Mouse (Mus musculus): Measurements from ENCODE around the gene Fhit. TPM values are rescaled to one million over a fixed set of nuclear protein-coding genes. Genes with fewer than 3 reads are reported as not detected.

The Fhit gene
- polyA plus RNA-seq, 1 experiment from 2014 or later = 6.1 TPM

DNA sequence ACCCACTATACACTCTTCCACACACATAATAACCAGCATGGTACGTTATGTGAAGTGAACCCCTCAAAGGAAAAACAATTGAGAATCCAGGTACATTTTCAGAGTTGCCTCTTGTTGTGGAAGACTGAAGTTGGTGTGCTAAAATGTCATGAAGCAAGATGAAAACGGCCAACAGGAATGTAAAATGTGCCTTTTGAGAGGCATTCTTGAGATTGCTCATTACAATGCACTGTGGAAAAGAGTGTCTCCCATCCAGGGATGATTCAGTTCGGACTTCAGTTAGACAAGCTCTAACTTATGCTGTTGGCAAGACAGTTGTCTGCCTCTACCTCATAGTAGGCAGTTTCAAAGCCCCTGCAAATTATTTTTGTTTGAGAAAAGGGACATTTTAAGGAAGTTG is 676.0 kb downstream of the Fhit start:
- H3K4me3 ChIP-seq (ENCODE audit: control insufficient read depth in 1 of 2, insufficient read depth in 1 of 2, low read depth in 1 of 2, low read length in 2 of 2) = no peak overlapping the region
- 71% methylated on average over 3 of the region's 3 CpGs for WGBS
- no peaks in the 10 kb centered on the region for H3K27me3 ChIP-seq (ENCODE audit: control insufficient read depth, insufficient read depth, low read length)
- H3K9me3 ChIP-seq (ENCODE audit: control insufficient read depth, low read length) = no peaks in the 10 kb centered on the region
- H3K4me1 ChIP-seq (ENCODE audit: control insufficient read depth in 2 of 2, insufficient read depth in 2 of 2, low read length in 2 of 2) = no peaks in the 10 kb centered on the region
- no peaks in the 10 kb centered on the region for H3K36me3 ChIP-seq (ENCODE audit: control insufficient read depth, insufficient read depth, low read length)
- no peak overlapping the region for H3K27ac ChIP-seq (replicated peaks in 1 of 2; ENCODE audit: control insufficient read depth in 1 of 2, insufficient read depth in 1 of 2, low read depth in 2 of 2, low read length in 2 of 2)
- no peak overlapping the region for H3K9ac ChIP-seq (ENCODE audit: low read length)
- no peak overlapping the region for H3K4me2 ChIP-seq (ENCODE audit: low read length)
- ATAC-seq (ENCODE audit: insufficient number of reproducible peaks, insufficient read depth, low FRiP score, low read depth) = no peak

- no peak overlapping the region for H3K27ac ChIP-seq (replicated peaks in 1 of 2; ENCODE audit: control insufficient read depth in 1 of 2, insufficient read depth in 1 of 2, low read depth in 2 of 2, low read length in 2 of 2)
- no peak overlapping the region for H3K4me2 ChIP-seq (ENCODE audit: low read length)
- no peak for ATAC-seq (ENCODE audit: insufficient number of reproducible peaks, insufficient read depth, low FRiP score, low read depth)
- no peaks in the 10 kb centered on the region for H3K9me3 ChIP-seq (ENCODE audit: control insufficient read depth, low read length)
- no peaks in the 10 kb centered on the region for H3K36me3 ChIP-seq (ENCODE audit: control insufficient read depth, insufficient read depth, low read length)
- H3K4me1 ChIP-seq (ENCODE audit: control insufficient read depth in 2 of 2, insufficient read depth in 2 of 2, low read length in 2 of 2) = no peaks in the 10 kb centered on the region
- WGBS = 80% methylated on average over 3 of the region's 3 CpGs
- H3K9ac ChIP-seq (ENCODE audit: low read length) = no peak overlapping the region
- no peak overlapping the region for H3K4me3 ChIP-seq (ENCODE audit: control insufficient read depth in 1 of 2, insufficient read depth in 1 of 2, low read depth in 1 of 2, low read length in 2 of 2)
- H3K27me3 ChIP-seq (ENCODE audit: control insufficient read depth, insufficient read depth, low read length) = no peaks in the 10 kb centered on the region
Measured at GRCm38 (mm10) chr14:10482851-10483613, 678.8 kb downstream of the Fhit start.

DNA sequence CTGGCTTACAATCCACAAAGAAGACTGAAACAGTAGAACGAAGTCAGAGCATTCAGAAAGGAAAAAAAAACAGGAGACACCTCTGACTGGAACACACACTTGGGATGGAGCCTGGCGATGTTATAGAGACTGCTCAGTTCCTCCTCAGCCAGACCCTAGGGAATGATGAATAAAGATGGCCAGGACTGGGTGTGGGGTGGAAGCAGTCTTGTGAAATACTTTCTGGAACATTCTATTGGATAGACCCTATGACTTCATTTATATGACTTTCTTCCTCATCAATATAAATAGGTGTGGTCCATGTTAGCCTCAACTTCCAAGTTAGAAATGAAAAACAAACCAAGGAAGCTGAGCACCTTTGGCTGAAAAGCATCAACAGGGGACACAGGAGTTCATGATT is 680.5 kb downstream of the Fhit start:
- no peak overlapping the region for H3K4me2 ChIP-seq (ENCODE audit: low read length)
- WGBS = 75% methylated on average over 2 of the region's 2 CpGs
- H3K36me3 ChIP-seq (ENCODE audit: control insufficient read depth, insufficient read depth, low read length) = no peaks in the 10 kb centered on the region
- H3K4me3 ChIP-seq (ENCODE audit: control insufficient read depth in 1 of 2, insufficient read depth in 1 of 2, low read depth in 1 of 2, low read length in 2 of 2) = no peak overlapping the region
- no peaks in the 10 kb centered on the region for H3K4me1 ChIP-seq (ENCODE audit: control insufficient read depth in 2 of 2, insufficient read depth in 2 of 2, low read length in 2 of 2)
- H3K27ac ChIP-seq (replicated peaks in 1 of 2; ENCODE audit: control insufficient read depth in 1 of 2, insufficient read depth in 1 of 2, low read depth in 2 of 2, low read length in 2 of 2) = no peak overlapping the region
- ATAC-seq (ENCODE audit: insufficient number of reproducible peaks, insufficient read depth, low FRiP score, low read depth) = no peak
- no peaks in the 10 kb centered on the region for H3K9me3 ChIP-seq (ENCODE audit: control insufficient read depth, low read length)
- no peak overlapping the region for H3K9ac ChIP-seq (ENCODE audit: low read length)
- no peaks in the 10 kb centered on the region for H3K27me3 ChIP-seq (ENCODE audit: control insufficient read depth, insufficient read depth, low read length)

DNA sequence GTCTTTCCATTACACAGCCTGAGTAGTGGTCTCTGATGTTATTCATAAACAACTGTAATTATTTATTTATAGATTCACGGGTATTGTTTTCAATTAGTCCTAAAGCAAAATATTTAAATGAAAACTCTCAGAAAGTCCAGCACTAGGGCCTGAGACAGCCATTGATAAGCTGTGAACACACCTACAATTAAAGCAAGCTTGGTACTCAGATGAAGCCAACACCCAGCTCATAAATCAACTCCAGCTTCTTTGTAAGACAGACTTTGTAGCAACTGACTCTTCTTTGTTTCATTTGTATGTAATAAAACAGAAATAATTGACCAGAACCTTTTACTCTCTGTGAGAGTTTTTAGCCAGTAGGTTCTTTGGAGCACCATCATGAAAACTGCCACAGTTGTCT is 681.2 kb downstream of the Fhit start:
- H3K27ac ChIP-seq (replicated peaks in 1 of 2; ENCODE audit: control insufficient read depth in 1 of 2, insufficient read depth in 1 of 2, low read depth in 2 of 2, low read length in 2 of 2) = no peak overlapping the region
- no peaks in the 10 kb centered on the region for H3K4me1 ChIP-seq (ENCODE audit: control insufficient read depth in 2 of 2, insufficient read depth in 2 of 2, low read length in 2 of 2)
- no peaks in the 10 kb centered on the region for H3K36me3 ChIP-seq (ENCODE audit: control insufficient read depth, insufficient read depth, low read length)
- H3K27me3 ChIP-seq (ENCODE audit: control insufficient read depth, insufficient read depth, low read length) = no peaks in the 10 kb centered on the region
- no peak overlapping the region for H3K4me3 ChIP-seq (ENCODE audit: control insufficient read depth in 1 of 2, insufficient read depth in 1 of 2, low read depth in 1 of 2, low read length in 2 of 2)
- no peak for ATAC-seq (ENCODE audit: insufficient number of reproducible peaks, insufficient read depth, low FRiP score, low read depth)
- whole genome bisulfite sequencing = 57% methylated on average over 1 of the region's 1 CpGs
- no peak overlapping the region for H3K9ac ChIP-seq (ENCODE audit: low read length)
- no peaks in the 10 kb centered on the region for H3K9me3 ChIP-seq (ENCODE audit: control insufficient read depth, low read length)
- H3K4me2 ChIP-seq (ENCODE audit: low read length) = no peak overlapping the region

- Histone ChIP-seq H3K4me2 (ENCODE audit: low read length) (peak overlapping the region; percentile 57), H3K36me3 (ENCODE audit: control insufficient read depth, insufficient read depth, low read length) (no peaks in the 10 kb centered on the region), H3K27me3 (ENCODE audit: control insufficient read depth, insufficient read depth, low read length) (no peaks in the 10 kb centered on the region), H3K4me3 (ENCODE audit: control insufficient read depth in 1 of 2, insufficient read depth in 1 of 2, low read depth in 1 of 2, low read length in 2 of 2) (peak overlapping the region; percentile 20 to 29; a peak in 3 of 4 replicates), H3K9ac (ENCODE audit: low read length) (peak overlapping the region; percentile 31; the same call in 1 of the 2 replicates), H3K9me3 (ENCODE audit: control insufficient read depth, low read length) (no peaks in the 10 kb centered on the region), H3K27ac (replicated peaks in 1 of 2; ENCODE audit: control insufficient read depth in 1 of 2, insufficient read depth in 1 of 2, low read depth in 2 of 2, low read length in 2 of 2) (peak overlapping the region; percentile 21 to 42; a peak in 2 of 4 replicates), H3K4me1 (ENCODE audit: control insufficient read depth in 2 of 2, insufficient read depth in 2 of 2, low read length in 2 of 2) (peaks cover 2 to 4% of the 10 kb centered on the region in 2 experiments; a peak in 2 of 4 replicates)
- ATAC-seq (ENCODE audit: insufficient number of reproducible peaks, insufficient read depth, low FRiP score, low read depth) = peak; percentile 64
- WGBS = 9% methylated on average over 14 of the region's 14 CpGs
Measured at GRCm38 (mm10) chr14:10453001-10453861, 708.6 kb downstream of the Fhit start.

GRCm38 (mm10) chr14:10452234-10452633 is 709.6 kb downstream of the Fhit start:
- Histone ChIP-seq H3K9ac (ENCODE audit: low read length) (no peak overlapping the region), H3K36me3 (ENCODE audit: control insufficient read depth, insufficient read depth, low read length) (no peaks in the 10 kb centered on the region), H3K4me2 (ENCODE audit: low read length) (no peak overlapping the region), H3K4me3 (ENCODE audit: control insufficient read depth in 1 of 2, insufficient read depth in 1 of 2, low read depth in 1 of 2, low read length in 2 of 2) (no peak overlapping the region), H3K27ac (replicated peaks in 1 of 2; ENCODE audit: control insufficient read depth in 1 of 2, insufficient read depth in 1 of 2, low read depth in 2 of 2, low read length in 2 of 2) (no peak overlapping the region), H3K27me3 (ENCODE audit: control insufficient read depth, insufficient read depth, low read length) (no peaks in the 10 kb centered on the region), H3K9me3 (ENCODE audit: control insufficient read depth, low read length) (no peaks in the 10 kb centered on the region), H3K4me1 (ENCODE audit: control insufficient read depth in 2 of 2, insufficient read depth in 2 of 2, low read length in 2 of 2) (peaks cover 2 to 4% of the 10 kb centered on the region in 2 experiments; a peak in 2 of 4 replicates)
- ATAC-seq (ENCODE audit: insufficient number of reproducible peaks, insufficient read depth, low FRiP score, low read depth) = no peak
- WGBS = 53% methylated on average over 5 of the region's 5 CpGs

DNA sequence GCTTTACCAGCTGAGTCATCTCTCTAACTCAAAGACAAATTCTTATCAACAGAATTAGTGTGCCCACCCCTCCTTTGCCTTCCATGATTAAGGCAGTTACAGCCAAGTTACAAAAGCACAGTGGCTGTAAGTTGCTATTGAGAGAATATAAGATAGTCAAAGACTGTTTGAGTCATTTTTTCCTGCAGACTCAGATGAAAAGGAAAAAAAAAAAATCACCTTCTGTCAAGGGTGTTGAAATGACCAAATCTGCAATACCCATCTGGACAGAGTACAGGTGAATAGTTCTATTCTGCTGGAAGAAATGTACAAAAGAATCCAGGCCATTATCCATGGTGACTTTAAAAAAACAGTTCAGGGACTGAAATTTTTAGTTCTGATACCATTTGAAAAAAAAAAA is 716.5 kb downstream of the Fhit start:
- ATAC-seq (ENCODE audit: insufficient number of reproducible peaks, insufficient read depth, low FRiP score, low read depth) = no peak
- no peak overlapping the region for H3K9ac ChIP-seq (ENCODE audit: low read length)
- no peak overlapping the region for H3K4me3 ChIP-seq (ENCODE audit: control insufficient read depth in 1 of 2, insufficient read depth in 1 of 2, low read depth in 1 of 2, low read length in 2 of 2)
- H3K27ac ChIP-seq (replicated peaks in 1 of 2; ENCODE audit: control insufficient read depth in 1 of 2, insufficient read depth in 1 of 2, low read depth in 2 of 2, low read length in 2 of 2) = no peak overlapping the region
- no peak overlapping the region for H3K4me2 ChIP-seq (ENCODE audit: low read length)
- H3K27me3 ChIP-seq (ENCODE audit: control insufficient read depth, insufficient read depth, low read length) = no peaks in the 10 kb centered on the region
- H3K36me3 ChIP-seq (ENCODE audit: control insufficient read depth, insufficient read depth, low read length) = no peaks in the 10 kb centered on the region
- H3K9me3 ChIP-seq (ENCODE audit: control insufficient read depth, low read length) = no peaks in the 10 kb centered on the region
- H3K4me1 ChIP-seq (ENCODE audit: control insufficient read depth in 2 of 2, insufficient read depth in 2 of 2, low read length in 2 of 2) = no peaks in the 10 kb centered on the region
